Mouse (Mus musculus) olfactory bulb, adult 2 months (tissue): Measurements from ENCODE around the gene Fam168a. TPM values are rescaled to one million over a fixed set of nuclear protein-coding genes. Genes with fewer than 3 reads are reported as not detected.

Experiments used
- H3K27ac ChIP-seq: fragments of 200-500 bp; 2 replicates; pipeline ENCODE4 v1.5.1; 2012; ENCODE audit warnings: low read depth, low read length; ENCODE audit not compliant: insufficient read depth
- H3K4me1 ChIP-seq: fragments of 200-500 bp; 2 replicates; pipeline ENCODE4 v1.6.1; 2012; ENCODE audit warnings: low read length; ENCODE audit not compliant: control insufficient read depth, insufficient read depth
- H3K4me3 ChIP-seq: fragments of 200-500 bp; 2 replicates; pipeline ENCODE4 v1.5.1; 2012; ENCODE audit warnings: mild to moderate bottlenecking, low read depth, low read length, moderate library complexity; ENCODE audit not compliant: insufficient read depth
- CTCF ChIP-seq: fragments of 200-500 bp; IDR thresholded peaks from 2 replicates; pipeline ENCODE4 v1.5.1; 2012; ENCODE audit warnings: low read depth, mild to moderate bottlenecking, low read length, moderate library complexity; ENCODE audit not compliant: insufficient read depth
- POLR2A ChIP-seq: fragments of 200-500 bp; IDR thresholded peaks from 2 replicates; pipeline ENCODE4 v1.6.1; 2012; ENCODE audit warnings: mild to moderate bottlenecking, low read depth, low read length, moderate library complexity; ENCODE audit not compliant: insufficient read depth
- WGBS: fragments of 180-500 bp; shearing (Covaris S2); methylation state at CpG from one replicate; pipeline ENCODE4 v1.1.7; 2018; 5-methylcytosine and 5-hydroxymethylcytosine counted together
- polyA plus RNA-seq: library from polyadenylated mRNA; stranded (reverse); fragments of >200 nt; gene quantifications from 2 replicates; pipeline ENCODE4 v1.2.4, GENCODE M21; 2012; ENCODE audit warnings: low replicate concordance; ENCODE audit not compliant: missing spikeins, insufficient read depth, insufficient read length

The Fam168a gene
- polyA plus RNA-seq, 1 experiment = not detected

GRCm38 (mm10) chr7:100861209-100861608, 154.8 kb downstream of the Fam168a start:
- no peak for TF ChIP-seq CTCF
- no peak for TF ChIP-seq POLR2A
- WGBS = 67% methylated on average over 5 of the region's 5 CpGs
- Histone ChIP-seq H3K4me3 (no peak overlapping the region), H3K27ac (no peak overlapping the region), H3K4me1 (peaks cover 11% of the 10 kb centered on the region; the same call in 1 of the 2 replicates)

- WGBS = 25% methylated on average over 4 of the region's 4 CpGs
- peaks cover 7% of the 10 kb centered on the region; the same call in 1 of the 2 replicates for H3K4me1 ChIP-seq
- peak overlapping the region; percentile 94 for H3K4me3 ChIP-seq
- H3K27ac ChIP-seq = no peak overlapping the region
- TF ChIP-seq POLR2A (no peak), CTCF (no peak)
These were observed 155.9 kb downstream of the Fam168a start for GRCm38 (mm10) chr7:100862353-100862752.

GRCm38 (mm10) chr7:100862828-100863638, 156.6 kb downstream of the Fam168a start, which contains the start of gene Relt:
Gene Relt (minus strand): TSS chr7:100863446.
- H3K27ac ChIP-seq = no peak within 1 kb of the TSS
- peak within 1 kb of the TSS; percentile 94 for H3K4me3 ChIP-seq
- peaks cover 7% of the 10 kb centered on the region; the same call in 1 of the 2 replicates for H3K4me1 ChIP-seq
- TF ChIP-seq POLR2A = peak; percentile 78
- peak; percentile 69 for TF ChIP-seq CTCF
- under 1% methylated on average over 90 of the region's 91 CpGs for WGBS

- H3K27ac ChIP-seq = no peak overlapping the region
- peaks cover 8% of the 10 kb centered on the region; the same call in 1 of the 2 replicates for H3K4me1 ChIP-seq
- TF ChIP-seq POLR2A (no peak), CTCF (no peak)
- under 1% methylated on average over 3 of the region's 3 CpGs for WGBS
- no peak overlapping the region for H3K4me3 ChIP-seq
These were observed 160.2 kb downstream of the Fam168a start for GRCm38 (mm10) chr7:100866675-100867074.

- no peak for TF ChIP-seq POLR2A
- no peak for TF ChIP-seq CTCF
- peaks cover 13% of the 10 kb centered on the region; the same call in 1 of the 2 replicates for H3K4me1 ChIP-seq
- H3K4me3 ChIP-seq = no peak overlapping the region
- 66% methylated on average over 2 of the region's 2 CpGs for WGBS
- H3K27ac ChIP-seq = no peak overlapping the region
These were observed 161.1 kb downstream of the Fam168a start for GRCm38 (mm10) chr7:100867561-100867960.

GRCm38 (mm10) chr7:100868551-100868950, 162.1 kb downstream of the Fam168a start:
- Histone ChIP-seq H3K4me1 (peaks cover 10% of the 10 kb centered on the region; the same call in 1 of the 2 replicates), H3K27ac (no peak overlapping the region; the same call in 1 of the 2 replicates), H3K4me3 (no peak overlapping the region)
- TF ChIP-seq CTCF (no peak), POLR2A (no peak)
- WGBS = 73% methylated on average over 4 of the region's 4 CpGs

GRCm38 (mm10) chr7:100869877-100870629, 163.6 kb downstream of the Fam168a start:
- no peak for TF ChIP-seq POLR2A
- no peak for TF ChIP-seq CTCF
- 90% methylated on average over 8 of the region's 8 CpGs for WGBS
- Histone ChIP-seq H3K27ac (no peak overlapping the region), H3K4me1 (peaks cover 13% of the 10 kb centered on the region; the same call in 1 of the 2 replicates), H3K4me3 (no peak overlapping the region)

GRCm38 (mm10) chr7:100871355-100871754, 164.9 kb downstream of the Fam168a start:
- Histone ChIP-seq H3K4me3 (no peak overlapping the region), H3K4me1 (peaks cover 17% of the 10 kb centered on the region), H3K27ac (no peak overlapping the region)
- 86% methylated on average over 4 of the region's 4 CpGs for WGBS
- TF ChIP-seq POLR2A (no peak), CTCF (no peak)
